Mouse (Mus musculus) right cerebral cortex, adult 2 months (tissue): Measurements from ENCODE around the gene Armc3.

ENCODE experiments used
- DNase-seq, 2 experiments: peaks; one replicate each; pipeline ENCODE4 v3.0.0; 2021 to 2022; ENCODE audit warnings: low spot score in 2 of 2

The Armc3 gene

DNA sequence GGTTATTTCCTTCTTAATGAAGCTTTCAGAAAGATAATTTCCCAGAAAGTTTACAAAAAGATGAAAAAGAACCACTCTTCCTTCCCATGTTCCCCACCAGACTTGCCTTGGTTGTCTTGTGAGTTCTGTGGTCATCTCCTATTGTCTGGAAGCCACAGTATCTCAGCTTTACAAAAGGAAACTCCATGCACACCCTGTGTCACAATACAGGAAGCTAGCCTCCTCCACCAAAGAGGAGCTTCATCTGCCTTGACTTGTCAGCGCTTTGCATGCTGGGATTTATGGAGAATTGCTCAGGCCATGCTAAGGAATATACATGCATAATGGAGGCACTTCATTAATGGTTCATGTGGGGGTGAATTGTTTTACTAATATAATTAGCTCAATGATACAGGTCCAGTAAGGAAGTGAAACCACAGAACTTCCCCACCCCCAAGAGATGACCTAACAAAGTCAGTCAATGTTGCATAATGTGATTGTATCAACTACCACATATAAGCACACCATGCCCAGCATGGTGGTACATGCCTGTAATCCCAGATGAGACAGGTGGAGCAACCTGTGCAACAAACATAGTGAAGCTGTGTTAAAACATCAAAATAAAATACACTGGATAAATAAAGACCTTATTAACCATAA lies 152.6 kb downstream of the Armc3 start:
- DNase-seq: no peak

DNA sequence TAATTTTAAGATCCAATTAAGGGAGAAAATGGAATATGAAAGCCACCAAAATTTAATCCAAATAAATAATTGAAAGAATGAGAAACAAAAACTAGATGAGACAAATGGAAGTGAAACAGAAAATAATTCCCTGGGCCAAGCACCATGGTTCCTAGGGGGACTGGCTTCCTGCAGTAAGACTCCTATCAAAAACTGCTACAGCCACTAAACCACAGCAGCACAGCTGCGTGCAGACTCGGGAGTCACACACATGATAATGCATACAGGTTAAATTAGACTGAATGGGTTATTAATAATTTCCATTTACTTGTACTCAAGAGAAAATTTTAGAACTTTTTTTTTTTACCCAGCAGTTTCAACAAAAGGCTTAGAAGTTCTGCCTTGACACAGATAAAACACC lies 154.1 kb downstream of the Armc3 start:
- no peak for DNase-seq
